Mouse (Mus musculus) thymus, adult 2 months (tissue): ENCODE results near the gene Ptprg.

ENCODE experiments used
- CTCF ChIP-seq: fragments of 200-500 bp; IDR thresholded peaks from 2 replicates; pipeline ENCODE4 v1.5.1; 2012; ENCODE audit warnings: mild to moderate bottlenecking, control low read depth, low read length, moderate library complexity, borderline replicate concordance; ENCODE audit not compliant: control insufficient read depth, poor library complexity, insufficient read depth; ENCODE audit errors: extremely low read depth
- POLR2A ChIP-seq: fragments of 200-500 bp; IDR thresholded peaks from 2 replicates; pipeline ENCODE4 v1.6.1; 2012; ENCODE audit warnings: mild to moderate bottlenecking, low read length, control low read depth, moderate library complexity; ENCODE audit not compliant: control insufficient read depth, poor library complexity, insufficient read depth; ENCODE audit errors: extremely low read depth

- TF ChIP-seq CTCF (no peak), POLR2A (no peak)
Observed at GRCm38 (mm10) chr14:11822830-11823700, 269.7 kb downstream of the Ptprg start.
